Mouse (Mus musculus) layer of hippocampus, postnatal 14 days (tissue): Measurements from ENCODE around the gene Dpp6. TPM values are rescaled to one million over a fixed set of nuclear protein-coding genes. Genes with fewer than 3 reads are reported as not detected.

Experiments
- DNase-seq, 2 experiments: peaks; one replicate each; pipeline ENCODE4 v3.0.0; 2021 to 2022; ENCODE audit warnings: low spot score in 2 of 2, mixed read lengths in 1 of 2
- total RNA-seq, 2 experiments: library from RNA; stranded (reverse); gene quantifications; 2 replicates each; pipeline ENCODE4 v1.2.3; 2021

The Dpp6 gene
- total RNA-seq, 2 experiments from 2014 or later = 228 to 246 TPM

- DNase-seq = no peak
Measured at GRCm38 (mm10) chr5:27651879-27652814, 835.1 kb downstream of the Dpp6 start.

DNA sequence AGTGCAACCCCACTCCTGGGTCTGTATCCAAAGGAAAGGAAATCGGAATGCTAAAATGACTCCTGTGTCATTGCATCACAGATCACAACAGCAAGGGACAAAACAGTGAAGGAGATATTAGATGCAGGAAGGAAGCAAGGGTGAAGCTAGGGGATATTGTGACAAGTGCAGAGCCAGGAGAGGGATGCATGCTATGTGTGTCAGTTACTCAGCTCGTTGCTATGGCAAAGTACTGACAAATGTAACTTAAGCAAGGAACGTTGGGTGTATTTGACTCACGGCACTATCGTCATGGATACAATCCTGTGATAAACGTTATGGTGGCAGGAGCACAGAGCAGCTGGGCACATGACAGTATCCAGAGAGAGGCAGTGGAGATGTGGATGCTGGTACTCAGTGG is 839.1 kb downstream of the Dpp6 start:
- no peak for DNase-seq

GRCm38 (mm10) chr5:27657672-27658071 is 840.7 kb downstream of the Dpp6 start:
- DNase-seq = no peak

DNA sequence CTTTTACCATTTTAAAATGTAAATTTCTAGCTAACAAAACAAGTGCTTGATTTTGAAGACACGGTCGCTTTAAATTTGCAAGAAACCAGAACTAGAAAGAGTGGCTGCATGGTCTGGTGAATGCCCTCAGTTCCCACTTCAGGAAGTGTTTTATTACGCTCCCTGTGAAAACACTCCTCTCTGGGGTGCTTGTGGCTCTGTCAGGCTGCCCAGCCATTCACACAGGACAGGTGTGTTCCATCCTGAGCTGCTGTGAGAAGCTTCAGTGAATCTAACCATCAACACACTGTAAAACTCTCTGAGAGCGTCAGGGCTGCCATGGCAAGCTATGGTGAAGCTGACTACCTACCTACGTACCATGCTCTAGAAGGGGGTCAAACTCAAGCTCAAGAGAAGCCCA is 841.2 kb downstream of the Dpp6 start:
- DNase-seq = no peak

DNA sequence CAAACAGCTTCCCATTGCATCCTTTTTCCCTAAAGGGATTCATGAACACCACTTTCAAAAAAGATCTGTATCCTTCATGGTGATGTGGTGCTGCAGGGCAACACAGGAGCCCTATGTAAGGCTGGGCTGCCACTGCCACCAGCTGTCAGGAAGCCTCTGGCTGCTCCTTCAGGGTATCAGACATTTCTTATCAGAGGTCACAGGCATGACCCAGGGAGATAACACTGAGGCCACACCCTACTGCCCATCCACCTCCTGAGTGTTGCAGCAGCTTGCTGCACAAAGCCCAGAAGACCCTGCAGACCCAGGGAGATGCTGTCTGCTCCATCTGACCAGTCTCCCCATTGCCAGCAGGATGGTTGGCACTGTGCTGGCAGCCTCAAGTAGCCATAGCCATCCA is 841.6 kb downstream of the Dpp6 start:
- DNase-seq = no peak

DNA sequence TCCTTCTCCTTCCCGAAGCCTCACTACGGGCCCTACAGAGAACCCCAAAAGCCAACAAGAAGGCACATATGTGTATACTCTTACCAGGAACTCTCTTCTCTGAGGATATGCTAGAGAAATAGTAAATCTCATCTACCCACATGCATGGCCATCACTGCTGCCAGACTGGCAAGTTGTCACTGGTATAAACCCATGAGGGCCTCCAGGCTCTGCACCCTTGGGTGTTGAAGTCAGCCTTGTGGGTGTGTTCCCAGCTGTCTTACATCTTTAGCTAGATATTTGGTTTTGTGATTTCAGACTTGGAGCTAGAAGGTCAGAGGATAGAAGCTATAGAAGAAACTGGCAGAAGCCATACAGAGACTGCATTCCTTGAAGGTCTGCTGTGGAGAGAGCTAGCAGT is 842.0 kb downstream of the Dpp6 start:
- no peak for DNase-seq

- no peak for DNase-seq
Measured at GRCm38 (mm10) chr5:27659781-27660180, 842.8 kb downstream of the Dpp6 start.

GRCm38 (mm10) chr5:27664111-27664510 is 847.1 kb downstream of the Dpp6 start:
- no peak for DNase-seq

DNA sequence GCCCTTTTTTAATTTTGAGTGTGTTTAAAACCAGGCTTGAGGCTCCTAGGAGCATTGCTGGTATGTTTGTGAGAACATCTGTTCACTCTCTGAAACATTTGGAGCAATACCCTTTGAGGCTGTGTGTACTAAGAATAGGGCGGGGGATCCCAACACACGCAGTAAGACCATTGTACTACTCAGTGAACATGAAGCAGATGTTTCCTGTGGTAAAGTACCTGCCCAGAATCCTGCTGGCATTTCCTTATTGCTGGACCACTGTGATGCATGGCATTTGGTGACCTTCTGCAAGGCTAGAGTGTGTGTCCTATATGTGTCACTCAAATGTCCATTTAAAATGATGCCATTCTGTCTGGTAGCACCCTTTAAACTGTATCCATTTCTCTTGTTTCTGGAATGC is 854.5 kb downstream of the Dpp6 start:
- DNase-seq = no peak

GRCm38 (mm10) chr5:27677247-27677666 is 860.3 kb downstream of the Dpp6 start:
- peak; percentile 42 to 53 for DNase-seq

- DNase-seq = no peak
Measured at GRCm38 (mm10) chr5:27679151-27679550, 862.1 kb downstream of the Dpp6 start.

GRCm38 (mm10) chr5:27680476-27680875 is 863.5 kb downstream of the Dpp6 start:
- DNase-seq = no peak

- DNase-seq = no peak
Measured at GRCm38 (mm10) chr5:27685162-27685561, 868.2 kb downstream of the Dpp6 start.

GRCm38 (mm10) chr5:27685923-27686322 is 868.9 kb downstream of the Dpp6 start:
- DNase-seq = no peak

DNA sequence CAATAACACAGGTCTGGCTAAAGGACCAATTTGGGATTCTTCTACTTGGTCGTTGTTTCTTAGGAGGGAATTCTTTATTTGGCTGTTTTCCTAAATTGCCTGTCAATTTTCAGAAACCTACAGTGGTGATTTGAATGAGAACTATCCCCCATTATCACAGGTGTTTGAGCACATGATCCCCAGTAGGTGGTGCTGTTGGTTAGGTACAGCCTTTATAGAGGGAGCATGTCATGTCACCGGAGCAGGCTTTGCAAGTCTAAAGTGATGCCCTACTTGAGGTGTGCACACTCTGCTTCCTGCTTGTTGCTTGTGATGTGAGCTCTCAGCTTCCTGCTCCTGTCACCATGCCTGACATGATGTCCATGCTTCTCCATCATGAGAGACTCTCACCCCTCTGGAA is 870.3 kb downstream of the Dpp6 start:
- DNase-seq = no peak

DNA sequence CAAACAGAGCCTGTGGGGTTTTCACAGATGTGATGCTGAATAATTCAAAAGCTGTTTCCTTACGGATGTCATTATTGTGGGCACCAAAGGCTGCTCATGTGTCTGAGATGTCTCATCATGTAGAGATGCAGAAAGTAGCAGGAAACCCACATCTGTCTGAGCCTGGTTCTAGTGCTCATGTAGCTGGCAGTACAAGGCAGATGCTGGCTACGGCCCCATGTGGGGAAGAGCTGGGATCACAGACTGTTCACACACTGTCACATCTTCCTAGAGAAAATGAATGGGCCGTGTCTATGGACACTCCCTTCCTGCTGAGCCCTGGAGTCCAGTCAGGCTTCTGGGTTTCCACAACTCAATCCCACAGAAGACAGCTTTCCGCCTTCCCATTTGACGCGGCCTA is 885.5 kb downstream of the Dpp6 start:
- no peak for DNase-seq

- no peak for DNase-seq
Measured at GRCm38 (mm10) chr5:27705020-27705419, 888.0 kb downstream of the Dpp6 start.

- DNase-seq = no peak
Measured at GRCm38 (mm10) chr5:27706551-27706950, 889.5 kb downstream of the Dpp6 start.

- no peak for DNase-seq
Measured at GRCm38 (mm10) chr5:27707283-27707682, 890.3 kb downstream of the Dpp6 start.

GRCm38 (mm10) chr5:27708209-27708608 is 891.2 kb downstream of the Dpp6 start:
- DNase-seq = no peak

DNA sequence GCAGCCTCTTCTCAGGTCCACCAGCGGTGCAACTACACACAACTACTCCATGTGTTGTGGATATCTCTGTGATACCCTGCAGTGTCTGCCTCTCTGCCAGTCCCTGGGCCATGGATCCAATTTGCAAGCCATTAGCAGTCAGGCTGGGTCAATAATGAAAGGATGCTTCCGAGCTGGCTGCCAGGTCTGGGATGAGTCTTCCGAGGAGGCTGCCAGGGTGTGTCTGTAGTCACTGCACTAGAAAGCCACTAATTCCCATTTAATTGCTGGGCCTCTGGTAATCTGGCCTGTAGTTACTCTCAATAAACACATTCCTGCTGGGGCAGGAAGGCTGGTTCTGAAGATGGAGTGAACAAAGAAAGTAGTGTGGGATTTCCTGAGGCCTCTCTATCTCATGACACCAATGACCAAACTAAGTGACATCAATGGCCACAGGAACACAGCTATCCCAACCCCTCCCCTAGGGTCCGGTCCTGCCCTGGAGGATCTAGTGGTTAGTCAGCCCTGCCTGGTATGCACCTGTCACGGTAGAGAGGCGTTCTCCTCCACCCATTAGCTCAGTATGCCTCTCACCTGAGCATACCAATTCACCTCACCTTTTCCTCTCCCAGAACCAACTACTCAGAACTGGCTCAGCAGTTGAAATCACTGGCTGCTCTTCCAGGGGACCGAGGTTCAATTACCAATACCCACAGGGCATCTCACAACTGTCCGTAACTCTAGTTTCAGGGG is 894.6 kb downstream of the Dpp6 start:
- DNase-seq = no peak

DNA sequence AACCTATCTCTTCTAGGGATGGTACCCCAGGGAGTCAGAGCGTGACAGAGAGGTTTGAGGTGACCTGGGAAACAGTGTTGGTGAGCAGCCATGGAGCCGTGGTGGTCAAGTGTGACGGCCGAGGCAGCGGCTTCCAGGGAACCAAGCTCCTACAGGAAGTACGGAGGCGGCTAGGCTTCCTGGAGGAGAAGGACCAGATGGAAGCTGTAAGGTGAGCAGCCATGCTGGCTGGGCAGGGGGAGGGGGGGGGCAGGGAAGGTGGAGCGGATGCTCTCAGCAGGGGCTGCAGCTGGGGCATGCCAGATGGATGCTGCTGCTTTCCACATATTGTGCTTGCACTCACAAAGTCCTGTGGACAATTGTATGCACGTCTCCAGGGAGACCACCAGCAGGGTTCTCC is 897.4 kb downstream of the Dpp6 start:
- no peak for DNase-seq
